Mouse (Mus musculus) heart, adult 2 months (tissue): ENCODE data around the gene Ppih. TPM values are rescaled to one million over a fixed set of nuclear protein-coding genes. Genes with fewer than 3 reads are reported as not detected.
A peak's percentile ranks its signal among the peaks of the same experiment; 100 is the strongest.

Source experiments
- DNase-seq, 2 experiments: peaks; one replicate each; pipeline ENCODE4 v3.0.0; 2021
- H3K27ac ChIP-seq: fragments of 200-600 bp; 2 replicates; pipeline ENCODE4 v1.8.1; 2022
- H3K27me3 ChIP-seq: fragments of 200-500 bp; 2 replicates; pipeline ENCODE4 v1.6.1; 2012; ENCODE audit warnings: mild to moderate bottlenecking, low read length, inconsistent platforms, mixed read lengths; ENCODE audit not compliant: control insufficient read depth, insufficient read depth
- H3K36me3 ChIP-seq: fragments of 200-500 bp; 2 replicates; pipeline ENCODE4 v1.6.1; 2012; ENCODE audit warnings: low read length, inconsistent platforms; ENCODE audit not compliant: control insufficient read depth, insufficient read depth
- H3K4me1 ChIP-seq: fragments of 200-500 bp; 2 replicates; pipeline ENCODE4 v1.6.1; 2011; ENCODE audit warnings: low read length; ENCODE audit not compliant: control insufficient read depth, insufficient read depth
- H3K4me3 ChIP-seq: fragments of 200-600 bp; 2 replicates; pipeline ENCODE4 v1.8.1; 2022
- H3K79me2 ChIP-seq: fragments of 200-500 bp; replicated peaks from 2 replicates; pipeline ENCODE4 v1.6.1; 2012; ENCODE audit warnings: mild to moderate bottlenecking, inconsistent platforms, low read length, moderate library complexity, mixed read lengths; ENCODE audit not compliant: control insufficient read depth, insufficient read depth
- H3K9ac ChIP-seq: fragments of 200-500 bp; 2 replicates; pipeline ENCODE4 v1.6.1; 2012; ENCODE audit warnings: low read depth, mild to moderate bottlenecking, control low read depth, inconsistent platforms, low read length, mixed read lengths
- CTCF ChIP-seq: fragments of 200-600 bp; IDR thresholded peaks from 2 replicates; pipeline ENCODE4 v1.8.1; 2022; ENCODE audit warnings: antibody characterized with exemption, mild to moderate bottlenecking, moderate library complexity
- EP300 ChIP-seq: fragments of 200-500 bp; IDR thresholded peaks from 2 replicates; pipeline ENCODE4 v1.6.1; 2011; ENCODE audit warnings: low read depth, low read length, control low read depth; ENCODE audit not compliant: insufficient read depth
- POLR2A ChIP-seq: fragments of 200-500 bp; IDR thresholded peaks from 2 replicates; pipeline ENCODE4 v1.6.1; 2011; ENCODE audit warnings: mild to moderate bottlenecking, low read depth, low read length, control low read depth; ENCODE audit not compliant: insufficient read depth
- WGBS: fragments of 180-500 bp; shearing (Covaris S2); methylation state at CpG from one replicate; pipeline ENCODE4 v1.1.7; 2018; 5-methylcytosine and 5-hydroxymethylcytosine counted together
- intact Hi-C: fragments of 180-260 bp; cut with DNase I; formaldehyde crosslinking; loops from one replicate; pipeline ENCODE4 v1.15.1; 2025
- polyA plus RNA-seq: library from polyadenylated mRNA; depleted of rRNA; stranded (reverse); fragments of >200 nt; gene quantifications from 2 replicates; pipeline ENCODE4 v1.2.3, GENCODE M21; 2012
- total RNA-seq, 2 experiments: library from RNA; stranded (reverse); gene quantifications; 2 replicates each; pipeline ENCODE4 v1.2.3; 2021

Gene Ppih
- total and polyA plus RNA-seq, 3 experiments = 5.5 to 10.3 (median 8.2) TPM

GRCm38 (mm10) chr4:119263459-119263858 lies 56.9 kb downstream of the Ppih start:
- 44% methylated on average over 3 of the region's 3 CpGs for WGBS
- Histone ChIP-seq H3K27me3 (no peaks in the 10 kb centered on the region), H3K79me2 (no peaks in the 10 kb centered on the region), H3K36me3 (peaks cover 6% of the 10 kb centered on the region; the same call in 1 of the 2 replicates), H3K9ac (no peak overlapping the region), H3K4me1 (peaks cover 16% of the 10 kb centered on the region), H3K27ac (peak overlapping the region; percentile 84), H3K4me3 (no peak overlapping the region)
- no peak for TF ChIP-seq CTCF
- TF ChIP-seq EP300 = no peak
- no peak for TF ChIP-seq POLR2A
- intact Hi-C loops = no loop called here
- DNase-seq = no peak

GRCm38 (mm10) chr4:119262483-119262882 lies 57.9 kb downstream of the Ppih start:
- H3K4me3 ChIP-seq = no peak overlapping the region
- no peaks in the 10 kb centered on the region for H3K27me3 ChIP-seq
- TF ChIP-seq POLR2A = peak; percentile 45; the same call in 1 of the 2 replicates
- TF ChIP-seq CTCF = no peak
- TF ChIP-seq EP300 = no peak
- peak overlapping the region; percentile 84 for H3K27ac ChIP-seq
- WGBS = 71% methylated on average over 5 of the region's 5 CpGs
- no peaks in the 10 kb centered on the region for H3K79me2 ChIP-seq
- intact Hi-C loops = no loop called here
- DNase-seq = no peak
- peaks cover 6% of the 10 kb centered on the region; the same call in 1 of the 2 replicates for H3K36me3 ChIP-seq
- H3K9ac ChIP-seq = no peak overlapping the region
- H3K4me1 ChIP-seq = peaks cover 18% of the 10 kb centered on the region

DNA sequence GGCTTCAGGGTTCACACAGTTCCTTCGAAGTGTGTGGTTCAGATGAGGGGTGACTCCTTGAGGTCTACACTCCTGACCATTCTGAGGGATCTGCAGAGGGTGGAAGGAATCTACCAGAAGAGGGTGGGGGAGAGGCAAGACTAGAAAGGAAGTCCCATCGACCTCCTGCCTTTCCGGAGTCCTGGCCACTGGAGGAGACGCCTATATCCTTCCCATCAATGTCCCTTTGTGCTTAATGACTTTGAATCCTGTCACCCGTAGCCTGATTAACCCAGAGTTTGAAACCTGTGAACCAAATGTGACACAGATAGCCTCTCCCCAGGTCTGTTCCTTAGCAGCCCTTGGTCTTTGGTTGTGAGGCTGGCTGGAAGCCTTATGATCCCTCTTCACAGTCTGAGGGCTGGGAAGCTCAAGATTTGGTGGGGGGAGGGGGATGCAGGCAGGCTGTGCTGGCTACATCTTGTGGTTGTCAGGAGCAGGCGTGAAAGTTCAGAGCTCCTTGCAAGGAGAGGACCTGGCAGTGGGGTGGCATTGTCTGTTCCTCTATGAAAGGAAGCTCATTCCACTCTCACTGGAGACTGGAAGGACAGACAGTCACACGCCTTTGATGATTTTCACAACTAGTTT lies 59.1 kb downstream of the Ppih start:
- H3K27ac ChIP-seq = peak overlapping the region; percentile 84
- H3K4me1 ChIP-seq = peaks cover 16% of the 10 kb centered on the region
- 35% methylated on average over 7 of the region's 7 CpGs for WGBS
- H3K36me3 ChIP-seq = peaks cover 6% of the 10 kb centered on the region; the same call in 1 of the 2 replicates
- H3K27me3 ChIP-seq = no peaks in the 10 kb centered on the region
- intact Hi-C loops = loop anchor here (1.0 kb wide), 1 partner anchor 14 kb away; no protein-coding TSS in a partner anchor
- peak in 1 of 2 experiments; percentile 40 for DNase-seq
- no peak overlapping the region for H3K4me3 ChIP-seq
- no peak for TF ChIP-seq CTCF
- peak; percentile 93 for TF ChIP-seq EP300
- TF ChIP-seq POLR2A = peak; percentile 53; the same call in 1 of the 2 replicates
- no peaks in the 10 kb centered on the region for H3K79me2 ChIP-seq
- no peak overlapping the region for H3K9ac ChIP-seq

DNA sequence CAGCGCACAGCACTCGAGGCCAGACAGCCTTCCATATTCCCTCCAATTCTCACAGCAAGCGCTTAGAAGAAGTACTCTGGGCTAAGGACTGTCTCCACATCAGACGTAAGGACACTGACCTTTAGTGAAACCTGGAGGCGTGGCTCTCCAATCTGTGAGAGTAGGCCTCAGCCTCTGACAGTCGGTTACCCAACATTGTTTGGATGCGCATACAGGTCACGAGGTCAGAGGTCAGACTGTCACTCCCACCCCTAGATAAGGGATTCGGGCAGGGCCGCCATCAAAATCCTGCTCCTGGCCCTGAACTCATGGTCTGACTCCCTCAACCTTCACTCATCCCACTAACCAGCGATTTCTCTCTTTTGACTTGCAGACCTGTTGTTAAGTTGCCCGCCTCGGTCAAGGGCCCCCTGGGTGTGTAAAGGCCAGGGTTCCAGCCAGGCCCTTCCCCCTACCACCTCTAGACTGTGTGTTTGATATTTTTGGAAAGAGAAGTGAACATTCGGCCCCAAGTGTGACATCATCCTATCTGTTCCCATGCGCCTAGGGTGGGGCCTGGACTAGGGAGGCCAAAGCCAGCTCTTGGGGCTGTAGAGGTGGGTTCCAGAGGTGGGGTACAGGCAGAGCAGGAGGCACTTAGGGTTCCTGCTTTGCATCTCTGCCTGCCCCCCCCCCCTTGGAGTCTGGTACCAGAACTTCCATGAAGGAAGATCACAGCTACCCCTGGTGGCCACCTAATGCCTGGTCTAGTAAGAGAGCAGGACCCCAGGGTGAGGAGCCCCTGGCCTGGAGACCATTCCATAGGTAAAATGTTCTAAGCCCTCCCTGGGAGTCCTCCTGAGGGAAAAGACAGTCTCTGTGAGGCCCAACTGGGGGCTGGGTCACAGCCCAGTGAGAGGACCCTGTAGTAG lies 60.7 kb downstream of the Ppih start:
- no peaks in the 10 kb centered on the region for H3K79me2 ChIP-seq
- WGBS = 83% methylated on average over 15 of the region's 15 CpGs
- TF ChIP-seq CTCF (peak; percentile 27), EP300 (no peak)
- intact Hi-C loops = loop anchor here (10.0 kb wide), 1 partner anchor 565 kb away; no protein-coding TSS in a partner anchor
- peak overlapping the region; percentile 84; the same call in 1 of the 2 replicates for H3K27ac ChIP-seq
- peaks cover 6% of the 10 kb centered on the region; the same call in 1 of the 2 replicates for H3K36me3 ChIP-seq
- no peak overlapping the region for H3K4me3 ChIP-seq
- H3K4me1 ChIP-seq = peaks cover 16% of the 10 kb centered on the region
- no peak overlapping the region for H3K9ac ChIP-seq
- H3K27me3 ChIP-seq = no peaks in the 10 kb centered on the region
- DNase-seq = no peak

DNA sequence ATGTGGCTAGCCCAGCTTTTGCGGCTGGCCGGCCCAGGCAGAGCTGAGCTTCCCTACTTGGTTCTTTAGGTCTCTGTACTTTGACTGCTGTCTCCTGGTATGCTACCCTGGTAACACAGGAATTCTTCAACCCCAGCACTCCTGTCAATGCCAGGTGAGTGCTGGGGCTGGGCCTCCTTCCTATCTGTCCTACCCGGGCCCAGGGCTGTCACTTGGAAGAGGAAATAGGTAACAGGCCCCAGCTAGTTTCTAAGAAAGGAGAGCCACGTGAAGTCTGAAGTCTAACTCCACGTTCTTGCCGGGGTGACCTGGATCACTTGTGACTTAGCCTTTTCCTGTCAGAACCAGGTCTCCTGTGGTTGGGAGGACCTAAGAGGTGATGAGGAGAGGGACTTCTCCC lies 63.3 kb downstream of the Ppih start:
- Histone ChIP-seq H3K36me3 (no peaks in the 10 kb centered on the region), H3K4me1 (peaks cover 10% of the 10 kb centered on the region), H3K4me3 (no peak overlapping the region), H3K79me2 (no peaks in the 10 kb centered on the region), H3K9ac (no peak overlapping the region), H3K27ac (0 out of 2 replicates have a peak overlapping the region, but pooled peaks have one; percentile 3), H3K27me3 (no peaks in the 10 kb centered on the region)
- 71% methylated on average over 6 of the region's 6 CpGs for whole genome bisulfite sequencing
- DNase-seq = no peak
- intact Hi-C loops = loop anchor here (10.0 kb wide), 1 partner anchor 568 kb away; no protein-coding TSS in a partner anchor
- TF ChIP-seq EP300 (no peak), POLR2A (no peak), CTCF (no peak)
